Mouse (Mus musculus): ENCODE data around the gene Phex.

DNA sequence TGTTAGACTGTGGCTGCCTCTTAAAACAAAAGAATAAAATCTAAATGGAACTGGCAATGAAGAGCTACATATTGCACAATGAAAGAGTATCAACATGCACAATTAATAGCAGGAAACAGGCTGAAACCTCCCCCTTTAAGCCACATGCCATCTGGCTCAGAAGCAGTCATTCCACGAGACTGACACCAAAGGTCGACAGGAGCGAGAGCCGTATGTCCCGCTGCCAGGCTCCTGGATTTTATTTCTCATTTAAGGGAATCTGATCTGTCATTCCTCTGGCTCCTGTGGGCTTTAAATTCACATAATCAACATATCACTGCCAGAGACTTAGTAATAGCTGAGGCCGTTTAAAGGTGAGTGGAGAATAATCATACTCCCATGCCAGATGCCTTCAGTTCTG, 275.5 kb downstream of the Phex start:
- TF ChIP-seq POLR2A (IDR thresholded peaks at IDR 0.05; ENCODE audit: borderline replicate concordance, insufficient read depth, low read length), result no peak
- no peak for TF ChIP-seq CTCF (IDR thresholded peaks at IDR 0.05; ENCODE audit: borderline replicate concordance, insufficient read depth, low read depth, low read length)

Data from cerebellum, adult 2 months (tissue).